Mouse (Mus musculus) midbrain, embryonic 11.5 days (tissue): Measurements from ENCODE around the gene Crcp. TPM values are rescaled to one million over a fixed set of nuclear protein-coding genes. Genes with fewer than 3 reads are reported as not detected.
"Not testable (repeated sequence)": the region's sequence is repeated elsewhere in the genome, so short reads cannot be mapped to it uniquely, and the experiment has no call there.

Experiments used
- ATAC-seq: fragments of 200-750 bp; cut with Nextera tagmentation; 2 replicates; pipeline ENCODE4 v1.8.0; 2017; ENCODE audit warnings: moderate TSS enrichment, moderate library complexity; ENCODE audit not compliant: low FRiP score
- DNase-seq: peaks from one replicate; pipeline ENCODE4 v3.0.0; 2015; ENCODE audit warnings: low spot score; ENCODE audit errors: missing footprints
- H3K27ac ChIP-seq: fragments of 300-500 bp; sonication (generic); 2 replicates; pipeline ENCODE4 v1.5.1; 2014; ENCODE audit warnings: low read depth, low read length
- H3K27me3 ChIP-seq: fragments of 300-500 bp; sonication (generic); 2 replicates; pipeline ENCODE4 v1.6.1; 2014; ENCODE audit warnings: mild to moderate bottlenecking, low read length, moderate library complexity, mixed read lengths; ENCODE audit not compliant: control insufficient read depth, insufficient read depth
- H3K36me3 ChIP-seq: fragments of 300-500 bp; sonication (generic); 2 replicates; pipeline ENCODE4 v1.6.1; 2014; ENCODE audit warnings: mild to moderate bottlenecking, low read length, moderate library complexity, mixed read lengths; ENCODE audit not compliant: control insufficient read depth, insufficient read depth
- H3K4me1 ChIP-seq: fragments of 300-500 bp; sonication (generic); 2 replicates; pipeline ENCODE4 v1.6.1; 2014; ENCODE audit warnings: low read length; ENCODE audit not compliant: control insufficient read depth, insufficient read depth
- H3K4me2 ChIP-seq: fragments of 300-500 bp; sonication (generic); 2 replicates; pipeline ENCODE4 v1.6.1; 2014; ENCODE audit warnings: mild to moderate bottlenecking, moderate library complexity
- H3K4me3 ChIP-seq: fragments of 300-500 bp; sonication (generic); 2 replicates; pipeline ENCODE4 v1.5.1; 2014; ENCODE audit warnings: low read depth, low read length
- H3K9ac ChIP-seq: fragments of 300-500 bp; sonication (generic); 2 replicates; pipeline ENCODE4 v1.6.1; 2014; ENCODE audit warnings: low read length
- H3K9me3 ChIP-seq: fragments of 300-500 bp; sonication (generic); 2 replicates; pipeline ENCODE4 v1.6.1; 2016; ENCODE audit warnings: low read length; ENCODE audit not compliant: control insufficient read depth
- WGBS: fragments of 180-500 bp; shearing (Covaris S2); extraction: QIAGEN DNeasy Blood & Tissue Kit; methylation state at CpG from one replicate; pipeline ENCODE4 v1.1.7; 2014; 5-methylcytosine and 5-hydroxymethylcytosine counted together
- polyA plus RNA-seq: library from polyadenylated mRNA; unstranded; fragments of >200 nt; fragmentation: Nextera tagmentation; extraction: Ambion mirVana; gene quantifications from 2 replicates; pipeline ENCODE4 v1.2.1, GENCODE M21; 2014

The Crcp gene
- polyA plus RNA-seq, 1 experiment from 2014 or later, result 42.7 TPM

DNA sequence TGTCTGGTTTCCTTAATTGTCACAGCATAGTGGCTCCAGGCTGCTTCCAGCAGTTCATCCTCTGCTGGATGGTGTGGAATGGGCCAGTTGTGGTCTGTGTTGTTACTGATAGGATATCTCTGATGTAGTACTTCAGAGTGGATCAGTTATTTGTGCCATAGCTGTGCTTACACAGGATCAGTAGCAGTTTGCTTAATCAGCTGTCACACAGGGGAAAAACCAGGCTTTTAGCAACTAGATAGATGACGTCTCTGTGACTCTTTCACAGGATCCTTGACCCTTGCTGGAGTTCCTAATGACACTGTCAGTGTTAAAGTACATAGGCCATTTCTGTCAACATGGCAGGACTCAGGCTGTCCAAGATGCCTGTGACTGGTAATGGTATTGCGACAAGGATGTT, 4.8 kb downstream of the Crcp start:
- peaks cover 3% of the 10 kb centered on the region; the same call in 1 of the 2 replicates for H3K36me3 ChIP-seq
- H3K27me3 ChIP-seq, result no peaks in the 10 kb centered on the region
- H3K9ac ChIP-seq, result no peak overlapping the region
- H3K27ac ChIP-seq, result no peak overlapping the region
- peak; percentile 2 for DNase-seq
- H3K9me3 ChIP-seq, result no peaks in the 10 kb centered on the region
- H3K4me3 ChIP-seq, result no peak overlapping the region
- H3K4me1 ChIP-seq, result peaks cover 2% of the 10 kb centered on the region; the same call in 1 of the 2 replicates
- 88% methylated on average over 2 of the region's 2 CpGs for WGBS
- H3K4me2 ChIP-seq, result no peak overlapping the region
- no peak for ATAC-seq

DNA sequence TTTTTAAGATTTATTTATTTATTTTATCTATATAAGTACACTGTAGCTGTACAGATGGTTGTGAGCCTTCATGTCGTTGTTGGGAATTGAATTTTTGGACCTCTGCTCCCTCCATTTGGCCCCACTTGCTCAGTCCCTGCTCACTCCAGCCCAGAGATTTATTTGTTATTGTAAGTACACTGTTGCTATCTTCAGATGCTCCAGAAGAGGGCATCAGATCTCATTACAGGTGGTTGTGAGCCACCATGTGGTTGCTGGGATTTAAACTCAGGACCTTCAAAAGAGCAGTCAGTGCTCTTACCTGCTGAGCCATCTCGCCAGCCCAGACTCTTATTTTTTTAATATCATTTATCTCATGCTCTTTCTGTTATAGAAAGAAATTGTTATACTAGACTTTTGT, 7.2 kb downstream of the Crcp start:
- WGBS, result 66% methylated on average over 2 of the region's 2 CpGs
- not testable (repeated sequence) for H3K36me3 ChIP-seq, ATAC-seq

DNA sequence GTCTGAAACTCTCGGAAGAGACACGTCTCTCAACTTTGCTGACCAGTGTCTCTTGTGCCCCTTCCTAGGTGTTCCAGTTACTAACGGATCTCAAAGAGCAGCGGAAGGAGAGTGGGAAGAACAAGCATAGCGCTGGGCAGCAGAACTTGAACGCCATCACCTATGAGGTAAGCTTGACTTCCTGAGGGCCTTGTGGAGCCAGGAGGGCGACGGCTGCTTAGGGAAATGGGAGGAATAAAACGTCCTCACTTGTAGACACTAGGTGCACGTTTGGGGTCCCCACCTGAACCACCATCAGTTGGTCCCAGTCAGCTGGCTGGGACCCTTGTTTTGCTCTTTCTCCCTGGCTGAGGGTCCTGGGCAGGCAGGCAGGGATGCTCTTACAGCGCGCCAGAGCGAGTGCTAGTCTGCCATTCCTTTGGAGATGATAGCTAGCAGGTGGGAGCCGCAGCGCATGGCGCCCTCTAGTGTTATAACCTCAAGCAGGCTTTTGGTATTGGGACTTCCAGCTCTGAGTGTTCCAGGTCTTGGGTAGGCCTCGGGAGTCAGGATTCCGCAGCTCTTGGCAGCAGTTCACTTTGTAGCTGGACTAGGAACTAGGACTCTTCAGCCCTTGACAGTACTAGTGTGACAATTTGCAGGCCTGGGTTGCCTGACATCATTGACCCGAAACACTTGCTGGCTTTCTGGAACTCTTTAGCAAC, 8.8 kb downstream of the Crcp start:
- H3K27ac ChIP-seq, result no peak overlapping the region
- H3K9me3 ChIP-seq, result no peaks in the 10 kb centered on the region
- no peaks in the 10 kb centered on the region for H3K27me3 ChIP-seq
- DNase-seq (peak; percentile 93), ATAC-seq (no peak)
- WGBS, result 65% methylated on average over 19 of the region's 19 CpGs
- H3K4me3 ChIP-seq, result no peak overlapping the region
- H3K4me2 ChIP-seq, result no peak overlapping the region
- no peak overlapping the region for H3K9ac ChIP-seq
- H3K4me1 ChIP-seq, result no peaks in the 10 kb centered on the region
- peaks cover 11% of the 10 kb centered on the region for H3K36me3 ChIP-seq

More for the DNA sequence above, 7.2 kb downstream of the Crcp start:
- not testable (repeated sequence) for H3K4me1 ChIP-seq, H3K4me3 ChIP-seq, H3K27me3 ChIP-seq, H3K27ac ChIP-seq, H3K9ac ChIP-seq, DNase-seq, H3K9me3 ChIP-seq, H3K4me2 ChIP-seq

DNA sequence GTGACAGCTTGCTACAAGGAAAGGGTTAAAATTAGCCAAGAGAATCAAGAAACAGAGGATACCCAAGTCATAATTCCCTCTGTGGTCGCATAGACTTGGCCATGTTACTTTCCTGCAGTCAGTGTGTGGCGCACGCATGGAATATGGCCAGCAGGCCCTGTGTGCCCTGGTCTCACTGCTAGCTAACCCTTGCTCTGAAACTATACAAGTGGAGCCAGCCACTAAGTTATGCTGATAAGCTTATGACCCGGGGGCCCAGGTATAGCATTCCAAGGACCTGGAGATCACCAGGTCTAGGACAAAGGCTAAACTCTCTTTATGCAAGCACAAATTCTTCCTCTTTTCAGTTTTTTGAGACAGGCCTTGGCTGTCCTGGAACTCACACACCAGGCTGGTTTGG, 11.7 kb downstream of the Crcp start:
- H3K9me3 ChIP-seq, result no peaks in the 10 kb centered on the region
- no peak overlapping the region for H3K4me3 ChIP-seq
- H3K36me3 ChIP-seq, result peaks cover 11% of the 10 kb centered on the region
- no peaks in the 10 kb centered on the region for H3K27me3 ChIP-seq
- 94% methylated on average over 4 of the region's 4 CpGs for WGBS
- H3K4me2 ChIP-seq, result no peak overlapping the region
- H3K4me1 ChIP-seq, result no peaks in the 10 kb centered on the region
- ATAC-seq, result no peak
- no peak overlapping the region for H3K27ac ChIP-seq
- H3K9ac ChIP-seq, result no peak overlapping the region
- peak; percentile 28 for DNase-seq

DNA sequence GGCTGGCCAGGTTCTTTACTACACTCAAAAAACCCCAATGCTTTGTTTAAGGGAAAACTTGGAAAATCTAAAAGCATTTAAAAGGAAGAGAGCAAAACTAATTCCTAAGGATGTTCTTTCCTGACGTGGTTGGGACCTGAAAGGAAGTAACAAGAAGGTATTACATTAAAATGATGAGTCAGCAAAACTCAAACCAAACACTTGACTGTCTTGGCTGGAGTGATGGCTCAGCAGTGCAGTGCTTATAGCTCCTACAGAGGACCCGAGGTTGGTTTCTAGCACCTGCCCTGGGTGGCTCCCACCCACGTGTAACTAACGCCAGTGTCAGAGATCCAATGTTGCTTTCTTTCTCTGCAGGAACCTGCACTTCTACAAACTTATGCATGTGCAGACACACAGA, 12.2 kb downstream of the Crcp start:
- H3K27me3 ChIP-seq, result no peaks in the 10 kb centered on the region
- no peaks in the 10 kb centered on the region for H3K9me3 ChIP-seq
- H3K27ac ChIP-seq, result no peak overlapping the region
- DNase-seq (peak; percentile 56), ATAC-seq (no peak)
- no peak overlapping the region for H3K4me3 ChIP-seq
- WGBS, result 95% methylated on average over 4 of the region's 4 CpGs
- H3K4me1 ChIP-seq, result no peaks in the 10 kb centered on the region
- no peak overlapping the region for H3K9ac ChIP-seq
- H3K4me2 ChIP-seq, result no peak overlapping the region
- peaks cover 11% of the 10 kb centered on the region for H3K36me3 ChIP-seq

DNA sequence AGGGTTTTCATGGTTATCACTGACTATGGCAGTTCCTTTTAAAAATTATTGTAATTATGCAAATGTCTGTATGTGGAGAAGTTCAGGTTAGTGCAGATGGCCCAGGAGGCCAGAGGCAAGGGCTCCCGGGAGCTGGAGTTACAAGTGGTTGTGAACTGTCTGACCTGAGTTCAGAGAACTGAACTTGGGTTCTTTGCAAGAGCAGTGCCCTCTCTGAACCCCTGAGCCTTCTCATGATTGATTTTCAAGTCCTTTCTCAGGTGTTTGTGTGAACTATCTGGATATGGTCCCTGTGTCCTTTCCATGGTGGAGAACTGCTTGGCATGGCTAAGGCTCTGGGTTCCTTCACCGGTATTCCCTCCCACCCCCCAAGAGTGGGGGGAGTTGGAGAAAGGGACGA, 14.7 kb downstream of the Crcp start:
- no peak overlapping the region for H3K4me3 ChIP-seq
- H3K9me3 ChIP-seq, result no peaks in the 10 kb centered on the region
- ATAC-seq (no peak), DNase-seq (no peak)
- H3K9ac ChIP-seq, result no peak overlapping the region
- H3K36me3 ChIP-seq, result peaks cover 11% of the 10 kb centered on the region
- H3K27me3 ChIP-seq, result no peaks in the 10 kb centered on the region
- WGBS, result 87% methylated on average over 3 of the region's 3 CpGs
- H3K4me2 ChIP-seq, result no peak overlapping the region
- no peaks in the 10 kb centered on the region for H3K4me1 ChIP-seq
- H3K27ac ChIP-seq, result no peak overlapping the region

DNA sequence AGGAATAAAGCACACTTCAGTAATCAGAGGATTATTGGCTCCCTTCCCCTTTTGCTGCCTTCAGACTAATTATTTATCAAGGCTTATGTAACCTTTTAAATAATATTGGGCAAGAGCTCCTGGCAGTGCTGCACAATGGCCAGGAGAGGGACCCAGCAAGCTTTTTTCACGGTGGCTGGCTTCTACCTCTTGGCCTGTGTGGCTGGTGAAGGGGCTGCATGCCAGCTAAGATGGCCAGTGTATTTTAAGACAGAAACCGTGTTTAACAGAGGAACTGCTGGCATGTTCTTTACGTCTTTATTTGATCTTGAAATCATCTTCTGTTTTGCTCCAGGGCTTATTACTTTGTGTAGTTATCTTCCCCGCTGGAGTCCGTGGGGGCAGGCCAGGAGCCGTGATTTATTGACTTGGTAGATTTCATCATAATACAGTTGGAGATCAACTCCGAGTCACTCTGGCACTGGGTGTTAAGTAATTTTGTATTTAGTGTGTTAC, 15.2 kb downstream of the Crcp start:
- Histone ChIP-seq H3K27ac (no peak overlapping the region), H3K4me2 (no peak overlapping the region), H3K4me1 (no peaks in the 10 kb centered on the region), H3K9ac (no peak overlapping the region), H3K4me3 (no peak overlapping the region), H3K27me3 (no peaks in the 10 kb centered on the region), H3K9me3 (no peaks in the 10 kb centered on the region), H3K36me3 (peaks cover 14% of the 10 kb centered on the region)
- DNase-seq (no peak), ATAC-seq (no peak)
- 83% methylated on average over 7 of the region's 7 CpGs for WGBS

DNA sequence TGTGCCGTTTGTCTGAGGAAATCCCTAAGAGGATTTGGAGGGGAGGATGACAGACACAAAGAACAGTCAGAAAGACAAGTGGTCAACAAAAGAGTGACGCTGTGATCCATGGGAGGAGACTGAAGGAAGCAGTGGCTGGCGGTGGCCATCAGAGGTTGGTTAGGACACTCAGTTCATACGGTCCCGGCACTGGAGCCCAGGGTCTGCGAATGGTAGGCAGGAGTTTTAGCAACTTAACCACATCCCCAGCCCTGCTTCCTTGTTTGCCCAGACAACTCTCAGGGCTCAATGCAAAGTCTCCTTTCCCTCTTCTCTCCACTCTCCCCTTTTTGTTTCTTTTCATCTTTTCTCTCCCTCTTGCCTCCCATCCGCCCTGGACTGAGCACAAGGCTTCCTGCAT, 17.0 kb downstream of the Crcp start:
- ATAC-seq (no peak), DNase-seq (peak; percentile 54)
- Histone ChIP-seq H3K9ac (no peak overlapping the region), H3K36me3 (peaks cover 14% of the 10 kb centered on the region), H3K27ac (no peak overlapping the region), H3K27me3 (no peaks in the 10 kb centered on the region), H3K9me3 (no peaks in the 10 kb centered on the region), H3K4me2 (no peak overlapping the region), H3K4me1 (no peaks in the 10 kb centered on the region), H3K4me3 (no peak overlapping the region)
- 73% methylated on average over 7 of the region's 7 CpGs for WGBS

DNA sequence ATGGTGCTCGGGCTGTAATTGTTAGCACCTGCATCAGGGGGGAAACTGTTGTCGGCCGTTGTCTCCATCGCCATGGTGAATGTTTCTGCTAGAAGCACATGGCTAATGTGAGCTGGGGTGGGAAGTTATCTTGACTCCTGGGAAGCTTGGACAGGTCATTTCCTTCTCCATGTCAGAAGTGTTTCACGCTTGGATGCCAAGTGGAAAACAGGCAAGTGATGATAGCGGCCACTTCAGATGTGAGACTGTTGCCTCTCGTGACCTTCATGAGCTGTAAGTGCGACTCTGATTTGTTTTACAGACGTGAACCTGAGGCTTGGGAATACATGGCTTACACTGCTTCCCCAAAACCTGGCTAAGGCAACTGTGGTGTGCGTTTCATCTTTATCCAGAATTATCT, 17.5 kb downstream of the Crcp start:
- Histone ChIP-seq H3K4me1 (no peaks in the 10 kb centered on the region), H3K27ac (no peak overlapping the region), H3K4me2 (no peak overlapping the region), H3K9me3 (no peaks in the 10 kb centered on the region), H3K9ac (no peak overlapping the region), H3K36me3 (peaks cover 14% of the 10 kb centered on the region), H3K27me3 (no peaks in the 10 kb centered on the region), H3K4me3 (no peak overlapping the region)
- no peak for DNase-seq
- 94% methylated on average over 10 of the region's 10 CpGs for WGBS
- no peak for ATAC-seq
